Mouse (Mus musculus): ENCODE results near the gene Gm1113.

DNA sequence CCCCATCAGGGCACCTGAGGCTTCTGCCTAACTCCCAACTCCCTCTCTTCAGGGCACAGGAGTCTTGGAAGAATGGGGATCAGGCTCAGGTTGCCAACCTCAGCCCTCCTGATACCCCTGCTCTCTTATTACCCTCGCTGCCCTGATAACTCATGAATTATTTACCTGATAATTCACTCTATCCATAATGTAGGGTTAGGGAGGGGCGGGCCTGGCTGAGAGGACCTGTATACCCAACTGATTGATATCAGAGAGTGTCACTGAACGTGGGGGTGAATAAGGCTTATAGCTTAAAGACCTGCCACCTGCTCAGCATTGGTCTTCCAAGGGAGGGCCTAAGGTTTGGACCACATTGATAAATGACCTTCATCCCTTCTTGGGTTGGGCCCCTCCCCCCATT is at the start of gene Gm1113:
- no peak for TF ChIP-seq CTCF (IDR thresholded peaks at IDR 0.05)
- no peak for TF ChIP-seq POLR2A (IDR thresholded peaks at IDR 0.05; ENCODE audit: insufficient read depth, low read depth, low read length)
- no peak for TF ChIP-seq EP300 (IDR thresholded peaks at IDR 0.05; ENCODE audit: insufficient read depth, low read depth, low read length)

Data from heart, adult 2 months (tissue).